28 mouse cellular contexts compared by ENCODE assay signal in genomic region chr3:109332755-109333154, GRCm38 (mm10). TPM values are rescaled to one million over a fixed set of nuclear protein-coding genes. Genes with fewer than 3 reads are reported as not detected.
DNase-seq lines count a peak whose midpoint lies in the region; ATAC-seq and TF ChIP-seq lines count a peak whose summit lies in the region.
"Had no signal": no experiment of that assay in that cellular context is flagged by ENCODE, and none has a peak within 500 bp of the region (broad histone marks: within the 10 kb centered on the region; RNA-seq: fewer than 3 reads in every experiment).

No protein-coding gene starts in this region.

- no peak overlapping the region for H3K4me3 ChIP-seq in forebrain, postnatal 0 days (ENCODE audit: low read depth, low read length)
- H3K4me3 ChIP-seq in forebrain, embryonic 14.5 days (ENCODE audit: low read depth, low read length): no peak overlapping the region
- H3K4me3 ChIP-seq in midbrain, embryonic 15.5 days: no peak overlapping the region
- no peak overlapping the region for H3K4me3 ChIP-seq in midbrain, postnatal 0 days (ENCODE audit: low read depth, low read length)
- H3K4me3 ChIP-seq: embryonic facial prominence, embryonic 12.5 days; erythroblast, embryonic 14.5 days; forebrain, embryonic 13.5 days; gastrocnemius, adult 2 months; heart, embryonic 12.5 days; heart, embryonic 15.5 days; hindbrain, embryonic 10.5 days; hindbrain, embryonic 13.5 days; intestine, embryonic 15.5 days had no signal

- H3K27ac ChIP-seq in forebrain, postnatal 0 days (ENCODE audit: low read depth, low read length): peak overlapping the region; percentile 46; the same call in 1 of the 2 replicates
- no peak overlapping the region for H3K27ac ChIP-seq in forebrain, embryonic 14.5 days (ENCODE audit: low read depth, low read length)
- 0 out of 2 replicates have a peak overlapping the region, but pooled peaks have one; percentile 49 for H3K27ac ChIP-seq in midbrain, embryonic 15.5 days
- no peak overlapping the region for H3K27ac ChIP-seq in midbrain, postnatal 0 days (ENCODE audit: low read depth, low read length)
- H3K27ac ChIP-seq: embryonic facial prominence, embryonic 12.5 days; forebrain, embryonic 13.5 days; gastrocnemius, adult 2 months; heart, embryonic 15.5 days; hindbrain, embryonic 10.5 days; hindbrain, embryonic 13.5 days; intestine, embryonic 15.5 days had no signal

- no peaks in the 10 kb centered on the region for H3K9me3 ChIP-seq in forebrain, postnatal 0 days (ENCODE audit: low read length)
- H3K9me3 ChIP-seq in forebrain, embryonic 14.5 days (replicated peaks; ENCODE audit: control insufficient read depth, low read length): no peaks in the 10 kb centered on the region
- H3K9me3 ChIP-seq in midbrain, embryonic 15.5 days: no peaks in the 10 kb centered on the region
- no peaks in the 10 kb centered on the region for H3K9me3 ChIP-seq in midbrain, postnatal 0 days (ENCODE audit: low read length)
- H3K9me3 ChIP-seq: embryonic facial prominence, embryonic 12.5 days; forebrain, embryonic 13.5 days; heart, embryonic 15.5 days; hindbrain, embryonic 10.5 days; hindbrain, embryonic 13.5 days; intestine, embryonic 15.5 days had no signal

- TF ChIP-seq CTCF in forebrain, postnatal 0 days (IDR thresholded peaks at IDR 0.05; ENCODE audit: low read depth): no peak
- TF ChIP-seq CTCF in midbrain, postnatal 0 days (IDR thresholded peaks at IDR 0.05): no peak

- H3K27me3 ChIP-seq in forebrain, postnatal 0 days (ENCODE audit: insufficient read depth, low read length): no peaks in the 10 kb centered on the region
- H3K27me3 ChIP-seq in forebrain, embryonic 14.5 days (replicated peaks; ENCODE audit: control insufficient read depth, insufficient read depth, low read length): no peaks in the 10 kb centered on the region
- H3K27me3 ChIP-seq in midbrain, embryonic 15.5 days (replicated peaks): no peaks in the 10 kb centered on the region
- no peaks in the 10 kb centered on the region for H3K27me3 ChIP-seq in midbrain, postnatal 0 days (ENCODE audit: insufficient read depth, low read length)
- H3K27me3 ChIP-seq: embryonic facial prominence, embryonic 12.5 days; forebrain, embryonic 13.5 days; heart, embryonic 12.5 days; heart, embryonic 15.5 days; hindbrain, embryonic 13.5 days; intestine, embryonic 15.5 days had no signal

- WGBS in forebrain, postnatal 0 days: 25% methylated on average over 5 of the region's 5 CpGs
- WGBS in forebrain, embryonic 14.5 days: 25% methylated on average over 5 of the region's 5 CpGs
- WGBS in midbrain, embryonic 15.5 days: 31% methylated on average over 5 of the region's 5 CpGs
- 32% methylated on average over 5 of the region's 5 CpGs for WGBS in midbrain, postnatal 0 days

- no peak overlapping the region for H3K9ac ChIP-seq in forebrain, postnatal 0 days
- H3K9ac ChIP-seq in forebrain, embryonic 14.5 days (ENCODE audit: low read length): no peak overlapping the region
- no peak overlapping the region for H3K9ac ChIP-seq in midbrain, embryonic 15.5 days
- no peak overlapping the region for H3K9ac ChIP-seq in midbrain, postnatal 0 days (replicated peaks; ENCODE audit: low read length, poor library complexity, severe bottlenecking)
- H3K9ac ChIP-seq: embryonic facial prominence, embryonic 12.5 days; forebrain, embryonic 13.5 days; heart, embryonic 12.5 days; heart, embryonic 15.5 days; hindbrain, embryonic 13.5 days; intestine, embryonic 15.5 days had no signal

- peak; percentile 86 for ATAC-seq in forebrain, postnatal 0 days
- ATAC-seq in forebrain, embryonic 14.5 days: no peak
- ATAC-seq in midbrain, embryonic 15.5 days (replicated peaks): peak; percentile 81
- ATAC-seq in midbrain, postnatal 0 days (ENCODE audit: low FRiP score): no peak
- ATAC-seq: CD4-positive, CD25-positive, alpha-beta regulatory T cell, adult 4 months; forebrain, embryonic 13.5 days; hindbrain, embryonic 16.5 days; intestine, embryonic 15.5 days had no signal

- DNase-seq in forebrain, postnatal 0 days: no peak
- DNase-seq in forebrain, embryonic 14.5 days (ENCODE audit: low spot score): no peak
- no peak for DNase-seq in midbrain, postnatal 0 days (ENCODE audit: low spot score)
- DNase-seq in ZHBTc4 (ENCODE audit: low read depth, low spot score) (peak; percentile 49), adipocyte (ENCODE audit: low spot score) (no peak)
- no peak for DNase-seq in gastrocnemius, postnatal 4 days (ENCODE audit: low spot score in 2 of 2)
- DNase-seq: adrenal gland, adult 8-10 months; adrenal gland, postnatal 25 days; cerebellum, adult 18-20 months; cerebellum, adult 9-10 months; cerebellum, postnatal 14 days; gastrocnemius, adult 2 months; gastrocnemius, postnatal 14 days; heart, adult 18-20 months; heart, postnatal 10 days; heart, postnatal 36 days; kidney, adult 11 months had no signal

- no peaks in the 10 kb centered on the region for H3K4me1 ChIP-seq in forebrain, postnatal 0 days (ENCODE audit: insufficient read depth)
- H3K4me1 ChIP-seq in forebrain, embryonic 14.5 days (ENCODE audit: control insufficient read depth, insufficient read depth, low read length): no peaks in the 10 kb centered on the region
- 0 out of 2 replicates have a peak, but pooled peaks cover 3% of the 10 kb centered on the region for H3K4me1 ChIP-seq in midbrain, embryonic 15.5 days
- no peaks in the 10 kb centered on the region for H3K4me1 ChIP-seq in midbrain, postnatal 0 days (ENCODE audit: insufficient read depth, low read length)
- H3K4me1 ChIP-seq: embryonic facial prominence, embryonic 12.5 days; forebrain, embryonic 13.5 days; heart, embryonic 12.5 days; heart, embryonic 15.5 days; hindbrain, embryonic 10.5 days; hindbrain, embryonic 13.5 days; intestine, embryonic 15.5 days had no signal

- H3K4me2 ChIP-seq in forebrain, postnatal 0 days (ENCODE audit: low read depth): no peak overlapping the region
- H3K4me2 ChIP-seq in forebrain, embryonic 14.5 days (ENCODE audit: low read length): no peak overlapping the region
- no peak overlapping the region for H3K4me2 ChIP-seq in midbrain, embryonic 15.5 days
- H3K4me2 ChIP-seq in midbrain, postnatal 0 days (ENCODE audit: low read depth, low read length, poor library complexity, severe bottlenecking): no peak overlapping the region
- H3K4me2 ChIP-seq: embryonic facial prominence, embryonic 12.5 days; forebrain, embryonic 13.5 days; heart, embryonic 12.5 days; heart, embryonic 15.5 days; hindbrain, embryonic 13.5 days; intestine, embryonic 15.5 days had no signal

- H3K36me3 ChIP-seq in forebrain, postnatal 0 days (ENCODE audit: insufficient read depth): no peaks in the 10 kb centered on the region
- H3K36me3 ChIP-seq in forebrain, embryonic 14.5 days (ENCODE audit: control insufficient read depth, insufficient read depth, low read length): no peaks in the 10 kb centered on the region
- no peaks in the 10 kb centered on the region for H3K36me3 ChIP-seq in midbrain, embryonic 15.5 days (replicated peaks)
- H3K36me3 ChIP-seq in midbrain, postnatal 0 days (ENCODE audit: insufficient read depth, low read length): no peaks in the 10 kb centered on the region
- H3K36me3 ChIP-seq: embryonic facial prominence, embryonic 12.5 days; heart, embryonic 12.5 days; heart, embryonic 15.5 days; hindbrain, embryonic 10.5 days; hindbrain, embryonic 13.5 days; intestine, embryonic 15.5 days had no signal

RNA-seq across cellular contexts. Expression of gene Vav3, which starts 7.7 kb away (rescaled TPM):
- total RNA-seq in forebrain, postnatal 0 days (2014; rRNA removed): 7.9 and 9.0 TPM in 2 replicates
- polyA plus RNA-seq in forebrain, postnatal 0 days (2015; fragmentation: Nextera tagmentation; extraction: Ambion mirVana): 4.6 and 7.7 TPM in 2 replicates
- polyA plus RNA-seq in forebrain, embryonic 14.5 days (2014; fragmentation: Nextera tagmentation; extraction: Ambion mirVana): 7.4 and 7.5 TPM in 2 replicates
- 24.3 and 25.4 TPM in 2 replicates for polyA plus RNA-seq in midbrain, embryonic 15.5 days (2015; fragmentation: Nextera tagmentation; extraction: Ambion mirVana)
- 9.2 and 13.6 TPM in 2 replicates for total RNA-seq in midbrain, postnatal 0 days (2014; rRNA removed)
- 8.3 and 11.6 TPM in 2 replicates for polyA plus RNA-seq in midbrain, postnatal 0 days (2015; fragmentation: Nextera tagmentation; extraction: Ambion mirVana)
- total RNA-seq in gastrocnemius, postnatal 4 days (2021): 10 to 100 TPM; 11.5 to 12.1 TPM
- polyA plus RNA-seq: erythroblast, embryonic 14.5 days had no signal

Comparison
In these comparisons a context has a peak if more than half of its experiments do, and no peak if none do; other contexts are left out.
1. ATAC-seq: peak in forebrain, postnatal 0 days (single experiment) and midbrain, embryonic 15.5 days (single experiment); none in forebrain, embryonic 14.5 days (single experiment) and midbrain, postnatal 0 days (single experiment).
2. H3K27ac ChIP-seq: peak in forebrain, postnatal 0 days (single experiment) and midbrain, embryonic 15.5 days (single experiment); none in forebrain, embryonic 14.5 days (single experiment) and midbrain, postnatal 0 days (single experiment).